Mouse (Mus musculus) lung, postnatal 0 days (tissue): ENCODE measurements around the gene Dnajb13.

ENCODE experiments used
- CTCF ChIP-seq: IDR thresholded peaks from 2 replicates; pipeline ENCODE4 v1.5.1; 2016; ENCODE audit warnings: antibody characterized with exemption, mild to moderate bottlenecking
- EP300 ChIP-seq: IDR thresholded peaks from 2 replicates; pipeline ENCODE4 v1.6.1; 2016; ENCODE audit warnings: antibody characterized with exemption, mild to moderate bottlenecking, control low read depth

- TF ChIP-seq CTCF (no peak), EP300 (no peak)
These were observed 47.8 kb downstream of the Dnajb13 start for GRCm38 (mm10) chr7:100466781-100467510.
